Mouse (Mus musculus) heart, embryonic 10.5 days (tissue): ENCODE measurements around the gene Clp1. TPM values are rescaled to one million over a fixed set of nuclear protein-coding genes. Genes with fewer than 3 reads are reported as not detected.

Experiments used
- DNase-seq: peaks from one replicate; pipeline ENCODE4 v3.0.0-alpha.2; 2017; ENCODE audit warnings: low spot score
- H3K27ac ChIP-seq: fragments of 300-500 bp; sonication (generic); 2 replicates; pipeline ENCODE4 v1.5.1; 2016; ENCODE audit warnings: mild to moderate bottlenecking
- H3K27me3 ChIP-seq: fragments of 300-500 bp; sonication (generic); 2 replicates; pipeline ENCODE4 v1.6.1; 2016; ENCODE audit warnings: mild to moderate bottlenecking; ENCODE audit not compliant: poor library complexity, insufficient read depth, severe bottlenecking
- H3K36me3 ChIP-seq: fragments of 300-500 bp; sonication (generic); 2 replicates; pipeline ENCODE4 v1.6.1; 2016; ENCODE audit warnings: mild to moderate bottlenecking, moderate library complexity
- H3K4me1 ChIP-seq: fragments of 300-500 bp; sonication (generic); 2 replicates; pipeline ENCODE4 v1.6.1; 2016; ENCODE audit warnings: mild to moderate bottlenecking
- H3K4me3 ChIP-seq: fragments of 300-500 bp; sonication (generic); 2 replicates; pipeline ENCODE4 v1.5.1; 2016; ENCODE audit warnings: mild to moderate bottlenecking, moderate library complexity
- H3K9me3 ChIP-seq: fragments of 300-500 bp; sonication (generic); 2 replicates; pipeline ENCODE4 v1.6.1; 2016; ENCODE audit warnings: mild to moderate bottlenecking, moderate library complexity
- WGBS: fragments of 180-500 bp; shearing (Covaris S2); methylation state at CpG from one replicate; pipeline ENCODE4 v1.1.7; 2016; 5-methylcytosine and 5-hydroxymethylcytosine counted together
- polyA plus RNA-seq: library from polyadenylated mRNA; unstranded; fragments of >200 nt; fragmentation: Nextera tagmentation; extraction: Ambion mirVana; gene quantifications from 2 replicates; pipeline ENCODE4 v1.2.1, GENCODE M21; 2016

Clp1 gene
- polyA plus RNA-seq, result 30.0 and 42.1 TPM in 2 replicates

DNA sequence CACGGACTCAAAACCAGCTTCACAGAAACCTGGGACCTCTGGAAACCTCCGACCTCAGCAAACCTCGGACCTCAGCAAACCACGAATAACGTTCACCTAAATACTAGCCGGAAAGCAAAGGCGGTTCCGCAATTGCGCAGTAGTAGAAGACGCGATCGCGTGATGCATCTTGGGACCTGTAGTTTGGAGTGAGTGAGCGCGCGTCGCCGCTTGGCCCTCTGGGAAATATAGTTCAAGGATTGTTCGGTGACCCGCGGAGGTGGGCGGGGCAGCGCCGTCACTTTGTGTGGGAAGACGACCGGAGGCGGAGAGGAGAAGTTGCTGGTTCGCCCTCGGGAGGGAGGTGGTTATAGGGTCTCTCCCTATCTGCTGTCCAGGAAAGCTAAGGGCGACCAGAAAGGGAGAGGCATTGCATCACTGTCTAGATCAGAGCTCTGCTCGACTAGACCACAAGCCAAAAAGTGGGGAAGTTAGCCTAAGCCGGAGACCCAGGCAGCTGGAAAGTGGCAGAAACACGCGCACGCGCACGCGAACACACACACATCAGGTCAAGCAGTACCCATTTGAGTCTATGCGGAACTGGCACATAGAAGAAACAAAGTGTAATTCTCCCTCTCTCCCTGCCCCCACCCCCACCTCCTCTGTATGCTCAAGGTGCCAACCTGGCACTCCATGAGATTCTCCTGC, at the start of gene Clp1:
Gene Clp1 (minus strand): TSS at position 179 of the 687 bp plus-strand sequence.
- H3K4me3 ChIP-seq, result peak within 1 kb of the TSS; percentile 74
- under 1% methylated on average over 39 of the region's 39 CpGs for WGBS
- H3K36me3 ChIP-seq, result peaks cover 28% of the 10 kb centered on the region
- H3K27me3 ChIP-seq, result no peaks in the 10 kb centered on the region
- H3K27ac ChIP-seq, result peak within 1 kb of the TSS; percentile 90
- peaks cover 17% of the 10 kb centered on the region for H3K4me1 ChIP-seq
- no peaks in the 10 kb centered on the region for H3K9me3 ChIP-seq
- DNase-seq, result peak; percentile 99

DNA sequence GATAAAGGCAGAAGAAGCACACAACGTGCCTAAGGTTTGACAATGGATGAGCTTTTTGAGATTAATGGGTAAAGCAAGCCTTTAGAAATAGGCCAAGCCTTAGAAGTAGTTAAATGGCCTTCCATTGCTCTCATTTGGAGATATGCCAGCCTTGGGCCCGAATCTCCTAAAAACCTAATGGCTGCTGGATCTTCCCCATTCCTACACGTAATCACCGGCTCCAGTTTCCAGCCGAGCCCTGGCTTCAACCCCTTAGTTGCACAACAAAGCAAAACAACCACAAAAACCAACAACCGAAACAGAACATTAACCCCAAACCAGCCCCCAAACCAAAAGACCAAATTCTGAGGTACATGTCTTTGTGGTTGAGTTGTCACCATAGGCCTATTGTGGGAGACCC, 48.5 kb upstream of the Clp1 start:
- 0 out of 2 replicates have a peak, but pooled peaks cover 4% of the 10 kb centered on the region for H3K27me3 ChIP-seq
- H3K9me3 ChIP-seq, result no peaks in the 10 kb centered on the region
- no peak for DNase-seq
- peak overlapping the region; percentile 88; the same call in 1 of the 2 replicates for H3K27ac ChIP-seq
- no peaks in the 10 kb centered on the region for H3K36me3 ChIP-seq
- H3K4me1 ChIP-seq, result peaks cover 15% of the 10 kb centered on the region
- no peak overlapping the region for H3K4me3 ChIP-seq
- WGBS, result 85% methylated on average over 6 of the region's 6 CpGs

DNA sequence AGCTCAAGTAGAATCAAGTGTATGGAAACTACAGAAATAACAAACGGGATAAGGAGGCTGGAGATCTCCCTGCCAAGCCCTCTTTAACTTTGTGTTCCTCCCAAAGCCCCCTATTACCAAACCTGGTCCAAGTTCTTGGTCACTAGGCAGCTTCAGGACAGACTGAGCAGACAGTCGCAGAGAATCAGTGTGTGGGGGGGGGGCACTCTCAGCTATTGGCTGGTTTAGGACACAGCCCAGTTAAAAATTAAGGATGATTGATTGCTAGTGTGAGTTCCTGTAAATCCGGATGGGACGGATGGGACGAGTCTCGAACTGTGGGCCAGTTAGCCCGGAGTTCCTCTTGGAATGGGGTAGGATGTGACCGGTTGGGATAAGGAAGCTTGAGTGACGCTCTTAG, 48.1 kb upstream of the Clp1 start, which contains the start of gene Serping1:
Gene Serping1 (minus strand): TSS at position 204 of the 400 bp plus-strand sequence.
- Histone ChIP-seq H3K4me1 (peaks cover 15% of the 10 kb centered on the region), H3K36me3 (no peaks in the 10 kb centered on the region), H3K4me3 (peak within 1 kb of the TSS; percentile 57), H3K27me3 (0 out of 2 replicates have a peak, but pooled peaks cover 4% of the 10 kb centered on the region), H3K27ac (peak within 1 kb of the TSS; percentile 88), H3K9me3 (no peaks in the 10 kb centered on the region)
- WGBS, result 59% methylated on average over 9 of the region's 9 CpGs
- no peak for DNase-seq

DNA sequence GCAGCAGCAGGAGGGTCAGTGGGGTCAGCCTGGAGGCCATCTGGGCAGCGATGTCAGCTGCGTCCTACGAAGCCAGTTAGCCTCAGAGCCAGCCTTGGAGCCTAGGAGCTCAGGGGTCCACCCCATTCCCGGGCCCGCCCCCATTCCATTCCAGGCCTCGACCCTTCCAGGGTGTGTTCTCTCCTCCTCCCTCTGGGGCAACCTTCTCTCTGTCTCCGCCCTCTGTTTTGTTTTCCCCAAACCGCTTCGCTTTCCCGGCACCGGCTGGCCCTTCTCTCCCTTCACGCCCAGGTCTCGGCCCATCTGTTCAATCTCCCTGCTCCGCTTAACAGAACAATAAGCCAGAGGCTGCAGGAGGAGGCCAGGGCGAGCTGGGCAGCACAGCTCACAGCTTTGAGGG, 47.6 kb upstream of the Clp1 start:
- H3K9me3 ChIP-seq, result no peaks in the 10 kb centered on the region
- 2% methylated on average over 14 of the region's 15 CpGs for WGBS
- H3K27me3 ChIP-seq, result 0 out of 2 replicates have a peak, but pooled peaks cover 4% of the 10 kb centered on the region
- peaks cover 15% of the 10 kb centered on the region for H3K4me1 ChIP-seq
- H3K27ac ChIP-seq, result peak overlapping the region; percentile 88
- H3K36me3 ChIP-seq, result no peaks in the 10 kb centered on the region
- peak overlapping the region; percentile 57 for H3K4me3 ChIP-seq
- DNase-seq, result peak; percentile 87

DNA sequence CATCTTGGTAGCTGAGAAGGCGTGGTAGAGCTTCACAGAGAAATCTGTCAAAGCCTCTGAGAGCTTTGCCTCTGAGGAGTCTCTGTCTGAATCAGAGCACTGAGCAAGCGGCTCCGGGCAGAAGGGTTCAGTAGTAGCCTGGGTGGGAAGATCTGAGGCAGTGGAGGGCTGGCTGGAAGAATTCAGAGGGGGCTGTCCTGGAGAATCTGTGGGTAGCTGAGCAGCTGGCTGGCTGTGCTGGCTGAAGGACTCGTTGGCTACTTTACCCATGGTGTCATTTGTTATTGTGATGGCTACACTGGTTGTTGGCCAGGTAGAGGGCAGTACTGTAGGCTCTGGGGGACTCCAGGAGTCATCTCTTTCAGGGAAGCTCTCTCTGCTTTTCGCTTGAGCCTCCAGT, 46.0 kb upstream of the Clp1 start:
- 77% methylated on average over 5 of the region's 5 CpGs for WGBS
- no peak overlapping the region for H3K27ac ChIP-seq

DNA sequence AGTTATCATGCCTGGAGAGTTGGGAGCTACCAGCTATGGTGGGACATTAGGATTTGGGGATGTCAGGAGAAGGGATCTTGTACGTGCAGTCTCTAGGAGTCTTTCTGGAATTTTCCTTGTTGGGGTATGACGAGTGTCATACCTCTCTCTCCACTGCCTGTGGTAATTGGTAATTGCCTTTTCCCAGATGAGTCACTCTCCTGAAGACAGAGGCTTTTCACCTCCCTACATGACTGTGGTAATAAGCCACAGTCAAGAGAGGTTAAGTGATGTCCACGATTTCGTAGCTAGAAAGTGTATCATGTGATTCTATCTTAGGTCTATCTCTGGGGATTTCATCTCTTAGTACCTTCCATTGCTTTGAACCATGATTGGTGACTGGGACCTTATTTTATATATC, 45.3 kb upstream of the Clp1 start:
- H3K27ac ChIP-seq, result no peak overlapping the region
- no peak for DNase-seq
- WGBS, result 86% methylated on average over 4 of the region's 4 CpGs
- 0 out of 2 replicates have a peak, but pooled peaks cover 4% of the 10 kb centered on the region for H3K27me3 ChIP-seq
- H3K4me3 ChIP-seq, result no peak overlapping the region
- H3K4me1 ChIP-seq, result peaks cover 15% of the 10 kb centered on the region
- H3K9me3 ChIP-seq, result no peaks in the 10 kb centered on the region
- no peaks in the 10 kb centered on the region for H3K36me3 ChIP-seq

More for the DNA sequence above, 46.0 kb upstream of the Clp1 start:
- DNase-seq, result no peak
- Histone ChIP-seq H3K36me3 (no peaks in the 10 kb centered on the region), H3K4me3 (no peak overlapping the region), H3K4me1 (peaks cover 15% of the 10 kb centered on the region), H3K9me3 (no peaks in the 10 kb centered on the region), H3K27me3 (0 out of 2 replicates have a peak, but pooled peaks cover 4% of the 10 kb centered on the region)

GRCm38 (mm10) chr2:84770501-84770900, 43.4 kb upstream of the Clp1 start:
- Histone ChIP-seq H3K4me3 (no peak overlapping the region), H3K4me1 (peaks cover 15% of the 10 kb centered on the region), H3K27me3 (peaks cover 4% of the 10 kb centered on the region; the same call in 1 of the 2 replicates), H3K9me3 (no peaks in the 10 kb centered on the region), H3K36me3 (no peaks in the 10 kb centered on the region), H3K27ac (no peak overlapping the region)
- 68% methylated on average over 6 of the region's 6 CpGs for WGBS
- no peak for DNase-seq

DNA sequence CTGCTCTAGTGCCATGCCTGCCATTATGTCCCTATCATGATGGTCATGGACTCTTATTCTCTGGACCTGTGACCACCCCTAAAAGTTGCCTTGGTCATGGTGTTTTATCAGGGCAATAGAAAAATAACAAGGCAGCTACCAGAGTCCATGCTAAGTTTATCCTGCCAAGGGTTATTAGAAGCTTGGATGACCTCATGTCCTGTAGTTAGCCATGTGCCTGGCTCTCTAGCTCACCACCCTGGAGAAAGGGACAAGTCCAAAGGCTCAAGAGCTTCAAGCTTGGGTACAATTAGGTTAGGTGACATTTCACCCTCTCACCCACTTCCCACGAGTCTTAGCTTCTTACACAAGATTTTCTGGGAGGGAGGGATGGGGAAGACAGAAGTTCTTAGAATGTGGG, 35.7 kb upstream of the Clp1 start:
- Histone ChIP-seq H3K4me3 (no peak overlapping the region), H3K27me3 (no peaks in the 10 kb centered on the region; the same call in 1 of the 2 replicates), H3K4me1 (no peaks in the 10 kb centered on the region), H3K36me3 (no peaks in the 10 kb centered on the region), H3K27ac (no peak overlapping the region), H3K9me3 (no peaks in the 10 kb centered on the region)
- WGBS, result 64% methylated on average over 1 of the region's 1 CpGs
- no peak for DNase-seq

GRCm38 (mm10) chr2:84762295-84762694, 35.1 kb upstream of the Clp1 start:
- Histone ChIP-seq H3K9me3 (no peaks in the 10 kb centered on the region), H3K36me3 (no peaks in the 10 kb centered on the region), H3K4me1 (no peaks in the 10 kb centered on the region), H3K4me3 (no peak overlapping the region), H3K27ac (no peak overlapping the region), H3K27me3 (no peaks in the 10 kb centered on the region; the same call in 1 of the 2 replicates)
- no peak for DNase-seq
- 49% methylated on average over 4 of the region's 4 CpGs for WGBS

DNA sequence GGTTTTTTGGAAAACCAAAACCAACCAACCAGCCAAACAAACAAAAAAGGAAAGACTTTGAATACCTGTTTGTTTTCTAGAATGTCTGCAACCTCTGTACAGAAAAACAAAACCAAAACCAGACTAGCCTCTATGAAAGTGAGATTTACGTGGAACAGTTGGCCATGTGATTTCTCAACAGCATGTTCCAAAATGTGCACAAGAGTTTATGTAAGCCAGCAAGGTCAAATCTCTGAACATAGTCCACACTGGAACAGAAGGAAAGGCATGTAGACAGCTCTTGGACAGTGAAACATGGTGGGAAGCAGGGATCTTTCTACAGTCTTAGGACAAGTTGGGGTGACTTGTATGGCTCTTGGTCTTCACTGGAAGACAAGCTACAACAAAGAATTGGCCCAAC, 34.7 kb upstream of the Clp1 start:
- WGBS, result 78% methylated on average over 1 of the region's 1 CpGs
- no peaks in the 10 kb centered on the region for H3K9me3 ChIP-seq

GRCm38 (mm10) chr2:84761309-84761708, 34.2 kb upstream of the Clp1 start:
- no peak for DNase-seq
- H3K4me3 ChIP-seq, result no peak overlapping the region
- no peak overlapping the region for H3K27ac ChIP-seq
- H3K36me3 ChIP-seq, result no peaks in the 10 kb centered on the region
- H3K4me1 ChIP-seq, result no peaks in the 10 kb centered on the region
- WGBS, result 77% methylated on average over 3 of the region's 3 CpGs
- no peaks in the 10 kb centered on the region for H3K27me3 ChIP-seq
- H3K9me3 ChIP-seq, result no peaks in the 10 kb centered on the region

More for the DNA sequence above, 34.7 kb upstream of the Clp1 start:
- DNase-seq, result no peak
- H3K27ac ChIP-seq, result no peak overlapping the region
- H3K27me3 ChIP-seq, result no peaks in the 10 kb centered on the region; the same call in 1 of the 2 replicates
- no peaks in the 10 kb centered on the region for H3K4me1 ChIP-seq
- H3K36me3 ChIP-seq, result no peaks in the 10 kb centered on the region
- H3K4me3 ChIP-seq, result no peak overlapping the region

GRCm38 (mm10) chr2:84760777-84761176, 33.6 kb upstream of the Clp1 start:
- Histone ChIP-seq H3K36me3 (no peaks in the 10 kb centered on the region), H3K4me3 (no peak overlapping the region), H3K9me3 (no peaks in the 10 kb centered on the region), H3K27ac (no peak overlapping the region), H3K4me1 (no peaks in the 10 kb centered on the region), H3K27me3 (no peaks in the 10 kb centered on the region)
- DNase-seq, result no peak
- WGBS, result 74% methylated on average over 8 of the region's 8 CpGs

DNA sequence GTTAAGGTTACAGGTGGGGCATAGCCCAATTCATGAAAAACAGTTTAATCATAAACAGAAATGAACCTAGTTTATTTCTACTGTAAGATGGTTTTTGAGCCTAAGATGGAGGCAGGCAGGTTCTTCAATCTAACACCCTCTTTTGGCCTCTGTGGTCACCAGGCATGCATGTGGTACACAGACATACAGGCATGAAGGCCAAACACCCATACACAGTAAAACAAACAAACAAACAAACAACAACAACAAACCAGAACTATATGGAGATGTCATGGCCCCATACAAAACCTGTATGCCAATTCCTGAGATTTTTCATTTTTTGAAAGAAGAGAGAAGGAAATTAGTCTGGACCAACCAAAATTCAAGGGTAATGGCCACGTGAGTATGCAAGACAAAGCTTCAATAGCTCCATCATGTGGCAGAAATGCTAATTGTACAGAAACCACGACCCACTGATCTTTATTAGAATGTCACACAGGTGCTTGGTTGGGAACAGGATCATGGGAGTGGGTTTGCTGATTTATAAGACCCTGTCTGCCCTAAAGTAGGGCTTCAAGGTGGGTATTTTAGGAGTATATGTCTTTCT, 31.5 kb upstream of the Clp1 start:
- H3K36me3 ChIP-seq, result no peaks in the 10 kb centered on the region
- 2% methylated on average over 2 of the region's 2 CpGs for WGBS
- no peaks in the 10 kb centered on the region for H3K27me3 ChIP-seq
- H3K27ac ChIP-seq, result no peak overlapping the region
- H3K4me3 ChIP-seq, result no peak overlapping the region
- no peaks in the 10 kb centered on the region for H3K4me1 ChIP-seq
- no peaks in the 10 kb centered on the region for H3K9me3 ChIP-seq
- no peak for DNase-seq
